Comparison of ENCODE assay signal across 29 mouse cellular contexts in the genomic region with DNA sequence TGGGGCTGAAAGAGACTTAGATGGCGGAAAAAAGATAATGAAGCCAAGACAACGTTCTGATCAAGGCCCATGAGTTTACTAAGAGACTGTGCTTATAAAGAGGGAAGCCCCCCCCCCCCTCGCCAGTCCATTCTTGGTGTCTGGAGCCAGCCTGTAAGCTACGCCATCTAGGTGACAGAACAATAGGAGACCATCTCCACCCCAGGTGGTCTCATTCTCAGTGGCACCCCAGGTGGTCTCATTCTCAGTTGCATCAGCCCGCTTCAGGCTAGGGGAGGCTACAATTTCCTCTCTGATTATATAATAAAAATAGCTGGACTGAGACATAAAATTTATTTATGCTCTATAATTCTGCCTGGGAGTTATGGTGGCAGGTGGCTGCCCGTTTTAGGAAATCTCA. TPM values are rescaled to one million over a fixed set of nuclear protein-coding genes. Genes with fewer than 3 reads are reported as not detected.
"Had no signal": no experiment of that assay in that cellular context is flagged by ENCODE, and none has a peak within 500 bp of the region (broad histone marks: within the 10 kb centered on the region; RNA-seq: fewer than 3 reads in every experiment).

No protein-coding gene starts in this region.

- H3K36me3 ChIP-seq: intestine, embryonic 15.5 days; limb, embryonic 10.5 days; limb, embryonic 12.5 days; liver, embryonic 13.5 days; liver, embryonic 15.5 days had no signal

- DNase-seq: gastrocnemius, adult 2 months; gastrocnemius, postnatal 10 days; gastrocnemius, postnatal 25 days; heart, adult 18-20 months; heart, postnatal 10 days; heart, postnatal 4 days; kidney, adult 18-20 months; kidney, adult 8-10 months; kidney, postnatal 14 days; kidney, postnatal 36 days; liver; liver, embryonic 13.5 days; liver, postnatal 0 days had no signal

- H3K9me3 ChIP-seq: intestine, embryonic 15.5 days; liver, embryonic 13.5 days; liver, embryonic 15.5 days had no signal

- ATAC-seq: hindbrain, embryonic 16.5 days; inflammation-experienced regulatory T-cells, adult 6 months; intestine, embryonic 15.5 days; intestine, postnatal 0 days; liver, postnatal 0 days had no signal

- H3K9ac ChIP-seq: heart, embryonic 12.5 days; hindbrain, embryonic 12.5 days; hindbrain, embryonic 14.5 days; intestine, embryonic 15.5 days; limb, embryonic 12.5 days; liver, embryonic 13.5 days; liver, embryonic 15.5 days; liver, postnatal 0 days had no signal

- H3K27me3 ChIP-seq: heart, embryonic 12.5 days; hindbrain, embryonic 12.5 days; intestine, embryonic 15.5 days; limb, embryonic 12.5 days; liver, embryonic 13.5 days; liver, embryonic 15.5 days had no signal

- H3K4me3 ChIP-seq: gastrocnemius, adult 2 months; heart, embryonic 10.5 days; heart, embryonic 12.5 days; hindbrain, embryonic 10.5 days; hindbrain, embryonic 12.5 days; intestine, embryonic 15.5 days; layer of hippocampus, adult 2 months; left cerebral cortex, adult 2 months; limb, embryonic 10.5 days; limb, embryonic 12.5 days; liver, embryonic 13.5 days; liver, embryonic 15.5 days had no signal

- H3K4me1 ChIP-seq: heart, embryonic 10.5 days; heart, embryonic 12.5 days; hindbrain, embryonic 10.5 days; hindbrain, embryonic 12.5 days; intestine, embryonic 15.5 days; limb, embryonic 10.5 days; limb, embryonic 12.5 days; liver, embryonic 13.5 days; liver, embryonic 15.5 days had no signal

- H3K27ac ChIP-seq: gastrocnemius, adult 2 months; heart, embryonic 10.5 days; hindbrain, embryonic 10.5 days; hindbrain, embryonic 12.5 days; hindbrain, embryonic 14.5 days; intestine, embryonic 15.5 days; kidney, postnatal 0 days; layer of hippocampus, adult 2 months; left cerebral cortex, adult 2 months; limb, embryonic 10.5 days; limb, embryonic 12.5 days; liver, embryonic 13.5 days; liver, embryonic 15.5 days had no signal

- H3K4me2 ChIP-seq: heart, embryonic 12.5 days; hindbrain, embryonic 12.5 days; hindbrain, embryonic 14.5 days; intestine, embryonic 15.5 days; limb, embryonic 12.5 days; liver, embryonic 11.5 days; liver, embryonic 13.5 days; liver, embryonic 15.5 days had no signal

RNA-seq across cellular contexts. Expression of a gene that starts 22.0 kb away (rescaled TPM):
- polyA plus RNA-seq: inflammation-experienced regulatory T-cells, adult 6 months had no signal
